Mouse (Mus musculus) splenic B cell, adult 2 months (primary cell): ENCODE results near the gene Patl2.
"Not testable (repeated sequence)": the region's sequence is repeated elsewhere in the genome, so short reads cannot be mapped to it uniquely, and the experiment has no call there.

ENCODE experiments used
- DNase-seq: peaks from one replicate; pipeline ENCODE4 v3.0.0-alpha.2; 2011; ENCODE audit warnings: low read depth, low spot score
- H3K27me3 ChIP-seq: 2 replicates; pipeline ENCODE4 v1.6.1; 2012; ENCODE audit warnings: mild to moderate bottlenecking, low read length, moderate library complexity, mixed read lengths; ENCODE audit not compliant: control insufficient read depth, poor library complexity, insufficient read depth, severe bottlenecking
- H3K36me3 ChIP-seq: 2 replicates; pipeline ENCODE4 v1.6.1; 2012; ENCODE audit warnings: mild to moderate bottlenecking, low read length, moderate library complexity, mixed read lengths; ENCODE audit not compliant: control insufficient read depth, poor library complexity, insufficient read depth, severe bottlenecking

Patl2 gene

DNA sequence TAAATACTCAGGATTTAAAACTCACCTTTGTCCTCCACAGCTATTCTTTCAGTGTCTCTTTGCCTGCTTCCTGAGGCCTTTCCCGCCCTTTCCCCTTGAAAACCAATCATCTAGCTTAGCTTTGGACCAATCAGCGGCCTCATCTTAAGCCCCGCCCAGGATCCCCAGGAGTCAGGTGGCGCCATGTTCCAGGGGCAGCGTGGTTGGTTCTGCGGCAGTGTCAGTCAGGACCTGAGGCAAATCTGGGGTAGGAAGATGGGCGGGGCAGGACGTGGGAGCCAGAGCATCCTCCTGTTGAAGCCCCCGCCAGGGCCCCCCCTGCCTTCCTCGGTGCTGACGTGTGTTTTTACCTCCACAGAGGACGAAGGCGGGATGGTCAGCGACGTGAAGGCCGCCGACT is at the start of gene Patl2, which contains the start of gene Terb2:
Gene Patl2 (minus strand): TSS at position 84 of the 400 bp plus-strand sequence.
Gene Terb2 (plus strand): TSS at position 167 of the 400 bp plus-strand sequence.
- no peaks in the 10 kb centered on the region for H3K27me3 ChIP-seq
- DNase-seq, result no peak
- H3K36me3 ChIP-seq, result no peaks in the 10 kb centered on the region

DNA sequence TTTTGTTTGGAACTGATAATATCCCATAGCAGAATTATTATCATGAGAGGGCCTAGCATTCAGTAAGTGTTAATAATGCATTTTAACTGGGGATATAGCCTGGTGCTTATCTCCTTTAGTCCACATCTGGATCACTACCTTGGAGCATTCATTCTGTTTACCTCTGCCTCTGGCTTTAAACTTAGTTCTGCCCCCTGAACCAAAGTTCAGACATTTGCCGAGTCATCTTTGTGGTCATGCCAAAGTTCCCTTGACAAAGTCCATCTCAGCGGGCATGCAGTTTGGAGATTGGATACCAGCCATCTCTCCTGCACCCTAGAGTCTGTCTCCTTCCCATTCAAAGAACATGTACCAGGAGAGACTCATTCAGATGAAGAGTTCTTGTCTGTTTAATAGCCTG is 49.4 kb upstream of the Patl2 start:
- no peak for DNase-seq
- Histone ChIP-seq H3K27me3 (no peaks in the 10 kb centered on the region), H3K36me3 (no peaks in the 10 kb centered on the region)

DNA sequence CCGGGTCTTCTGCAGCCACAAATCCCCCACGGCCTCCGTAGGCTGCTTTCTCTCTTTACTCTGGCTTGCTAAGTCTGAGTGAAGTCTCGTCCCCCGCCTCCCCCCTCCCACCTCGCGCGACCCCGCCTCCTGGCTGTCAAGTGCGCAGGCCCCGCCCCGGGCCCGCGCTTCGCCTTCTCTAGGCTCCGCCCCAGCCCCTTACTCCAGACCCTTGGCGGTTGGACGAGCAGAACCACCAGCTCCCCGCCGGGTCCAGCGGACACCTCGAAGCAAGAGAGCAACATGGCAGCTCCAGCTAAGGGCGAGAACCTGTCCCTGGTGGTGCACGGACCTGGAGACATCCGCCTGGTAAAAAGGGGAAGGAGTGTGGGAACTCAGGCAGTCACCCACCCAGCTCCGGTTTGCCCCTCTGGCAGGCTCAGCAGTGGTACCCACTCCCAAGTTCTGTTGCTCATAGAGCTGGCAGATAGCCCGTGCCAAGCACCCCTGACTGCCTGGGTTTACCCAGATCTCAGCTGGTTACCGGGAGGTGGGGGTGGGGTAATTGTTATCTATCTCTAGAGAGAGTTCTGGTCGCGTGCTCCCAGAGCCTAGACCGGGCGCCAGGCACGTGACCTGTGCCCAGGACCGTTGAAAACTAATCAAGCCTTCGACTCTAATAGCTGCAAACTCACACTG is 48.8 kb upstream of the Patl2 start, which contains the start of gene Sord:
Gene Sord (plus strand): TSS at position 139 of the 678 bp plus-strand sequence.
- H3K36me3 ChIP-seq, result no peaks in the 10 kb centered on the region
- H3K27me3 ChIP-seq, result no peaks in the 10 kb centered on the region
- DNase-seq, result peak; percentile 65

DNA sequence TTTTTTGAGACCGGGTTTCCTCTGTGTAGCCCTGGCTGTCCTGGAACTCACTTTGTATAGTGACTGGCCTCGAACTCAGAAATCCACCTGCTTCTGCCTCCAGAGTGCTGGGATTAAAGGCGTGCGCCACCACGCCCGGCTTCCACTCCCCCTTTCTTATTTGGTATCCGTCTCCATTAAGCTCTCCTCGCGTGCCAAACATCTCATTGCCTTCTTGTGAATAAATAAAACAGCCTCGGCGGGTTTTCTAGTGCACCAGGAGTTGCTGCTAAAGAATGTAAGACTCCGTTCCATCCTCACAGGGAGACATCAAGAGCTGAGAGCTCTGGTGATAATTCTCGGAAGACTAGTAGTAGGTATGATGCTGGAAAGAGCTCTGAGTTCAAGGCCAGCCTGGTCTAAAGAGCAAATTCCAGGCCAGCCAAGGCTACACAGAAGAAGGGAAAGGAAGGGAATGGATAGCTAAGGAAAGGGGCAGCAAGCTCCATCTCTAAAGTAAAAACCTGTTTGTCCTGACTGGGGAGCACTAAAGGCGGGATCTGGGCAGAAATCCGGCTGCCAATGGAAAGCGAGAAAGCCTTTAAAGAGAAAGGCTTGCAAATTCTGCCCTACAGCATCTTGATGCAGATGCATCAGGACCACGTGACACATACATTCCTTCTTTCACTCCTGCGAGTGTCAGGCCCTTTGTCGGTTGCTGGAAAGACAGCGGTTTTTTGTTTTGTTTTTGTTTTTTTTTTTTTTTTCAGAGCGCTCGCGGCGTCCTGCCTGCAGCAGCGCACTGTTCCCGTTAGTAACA is 48.0 kb upstream of the Patl2 start:
- no peak for DNase-seq
- no peaks in the 10 kb centered on the region for H3K36me3 ChIP-seq
- H3K27me3 ChIP-seq, result no peaks in the 10 kb centered on the region

DNA sequence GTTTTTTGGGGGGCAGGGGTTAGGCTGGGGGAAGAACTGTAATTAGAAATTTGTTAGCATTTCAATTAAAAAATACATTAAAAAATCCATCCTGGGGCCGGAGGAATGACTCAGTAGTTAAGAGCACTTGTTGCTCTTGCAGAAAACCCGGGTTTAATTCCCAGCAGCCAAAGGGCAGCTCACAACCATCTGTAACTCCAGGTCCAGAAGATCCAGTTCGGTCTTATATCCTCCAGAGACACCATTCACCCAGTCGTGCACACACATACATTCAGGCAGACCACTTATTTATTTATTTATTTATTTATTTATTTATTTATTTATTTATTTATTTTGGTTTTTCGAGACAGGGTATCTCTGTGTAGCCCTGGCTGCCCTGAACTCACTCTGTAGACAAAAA is 47.4 kb upstream of the Patl2 start:
- no peaks in the 10 kb centered on the region for H3K27me3 ChIP-seq
- no peak for DNase-seq
- H3K36me3 ChIP-seq, result no peaks in the 10 kb centered on the region

DNA sequence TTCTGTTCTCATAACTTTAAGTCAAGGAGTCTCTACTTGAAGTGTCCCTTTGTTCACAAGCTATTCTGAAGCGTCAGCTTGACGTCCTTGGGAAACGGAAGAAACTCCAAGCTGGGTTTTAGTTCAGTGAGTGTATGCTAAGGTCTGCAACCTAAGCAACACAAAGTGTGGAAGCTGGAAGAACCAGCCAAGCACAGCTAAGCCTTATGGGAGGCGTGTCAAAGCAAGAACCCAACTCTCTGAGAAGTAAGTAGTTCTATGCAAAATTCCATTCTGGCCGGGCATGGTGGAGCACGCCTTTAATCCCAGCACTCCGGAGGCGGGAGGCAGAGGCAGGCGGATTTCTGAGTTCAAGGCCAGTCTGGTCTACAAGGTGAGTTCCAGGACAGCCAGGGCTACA is 45.6 kb upstream of the Patl2 start:
- no peaks in the 10 kb centered on the region for H3K36me3 ChIP-seq
- no peak for DNase-seq

DNA sequence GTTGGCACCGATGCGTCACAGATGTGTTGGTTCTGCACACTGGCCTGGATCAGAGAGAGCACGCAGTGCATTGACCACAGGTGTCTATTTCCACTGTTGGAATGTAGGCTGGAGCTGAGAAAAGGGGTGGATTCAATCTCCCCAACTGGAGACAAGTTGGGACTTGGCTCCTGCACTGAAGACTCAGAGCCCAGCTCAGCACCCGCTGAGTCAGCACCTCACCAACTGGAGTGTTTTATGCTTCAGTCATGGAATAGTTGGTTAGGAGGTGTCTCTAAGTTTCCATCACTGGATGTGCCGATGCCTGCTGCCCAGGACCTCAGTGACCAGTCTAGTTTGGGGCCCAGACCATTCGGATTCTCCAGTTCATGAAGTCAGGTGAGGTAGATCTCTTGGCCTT is 44.4 kb upstream of the Patl2 start:
- DNase-seq, result no peak
- Histone ChIP-seq H3K36me3 (no peaks in the 10 kb centered on the region), H3K27me3 (no peaks in the 10 kb centered on the region)

More for the DNA sequence above, 45.6 kb upstream of the Patl2 start:
- H3K27me3 ChIP-seq, result no peaks in the 10 kb centered on the region

DNA sequence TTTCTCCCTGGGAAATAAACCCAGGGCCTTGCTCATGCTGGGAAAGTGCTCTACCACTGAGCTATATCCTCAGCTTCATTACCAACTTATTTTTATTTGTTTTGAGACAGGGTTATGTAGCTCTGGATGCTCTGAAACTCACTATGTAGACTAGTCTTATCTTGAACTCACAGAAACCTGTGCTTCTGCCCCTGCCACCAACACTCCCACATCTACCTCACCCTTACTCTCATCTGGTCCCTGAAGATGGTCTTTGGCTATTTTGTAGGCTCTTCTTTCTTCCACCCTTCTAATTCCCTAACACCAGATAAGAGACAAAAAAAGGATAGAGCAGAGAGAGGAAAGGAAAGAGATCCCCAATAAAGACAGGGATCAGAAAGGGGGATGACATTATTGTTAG is 37.7 kb upstream of the Patl2 start:
- Histone ChIP-seq H3K27me3 (no peaks in the 10 kb centered on the region), H3K36me3 (no peaks in the 10 kb centered on the region)
- DNase-seq, result no peak

DNA sequence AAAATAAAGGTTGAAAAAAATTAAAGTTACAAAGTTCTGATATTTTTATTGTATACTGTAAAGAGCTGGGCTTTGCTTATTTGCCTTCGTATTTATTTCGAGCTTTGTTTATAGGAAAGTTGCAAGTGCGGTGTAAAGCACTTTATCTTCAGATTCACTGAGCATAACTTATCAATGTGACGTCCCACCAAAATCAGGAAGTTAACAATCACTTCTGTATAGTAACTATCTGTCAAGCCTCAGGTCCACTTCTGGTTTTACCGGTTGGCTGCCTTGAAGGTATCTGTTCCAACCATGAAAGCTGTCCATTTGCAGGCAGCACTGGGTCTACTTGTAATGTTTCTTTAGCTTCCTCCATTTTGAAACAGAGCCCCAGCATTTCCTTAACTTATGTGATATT is 36.3 kb upstream of the Patl2 start:
- DNase-seq, result peak; percentile 51
- Histone ChIP-seq H3K27me3 (no peaks in the 10 kb centered on the region), H3K36me3 (no peaks in the 10 kb centered on the region)

DNA sequence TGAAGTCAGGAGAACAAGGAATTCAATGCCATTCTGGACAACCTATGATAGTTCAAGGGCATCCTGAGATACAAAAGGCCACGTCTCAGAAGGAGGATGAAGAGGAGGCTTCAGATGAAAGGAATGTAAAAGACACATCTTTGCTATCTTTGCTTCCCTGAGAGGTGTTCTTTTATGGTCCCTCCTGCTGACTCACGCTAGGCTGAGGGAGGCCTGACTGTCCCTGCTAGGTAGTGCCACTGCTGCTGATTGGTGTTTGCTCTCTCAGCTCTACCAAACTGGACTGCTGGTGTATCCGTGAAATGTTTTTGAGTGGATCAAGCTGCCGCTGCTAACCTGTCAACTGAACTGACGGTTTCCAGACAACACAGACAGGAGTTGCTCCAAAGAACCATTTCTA is 35.8 kb upstream of the Patl2 start:
- no peak for DNase-seq
- H3K36me3 ChIP-seq, result no peaks in the 10 kb centered on the region
- no peaks in the 10 kb centered on the region for H3K27me3 ChIP-seq

DNA sequence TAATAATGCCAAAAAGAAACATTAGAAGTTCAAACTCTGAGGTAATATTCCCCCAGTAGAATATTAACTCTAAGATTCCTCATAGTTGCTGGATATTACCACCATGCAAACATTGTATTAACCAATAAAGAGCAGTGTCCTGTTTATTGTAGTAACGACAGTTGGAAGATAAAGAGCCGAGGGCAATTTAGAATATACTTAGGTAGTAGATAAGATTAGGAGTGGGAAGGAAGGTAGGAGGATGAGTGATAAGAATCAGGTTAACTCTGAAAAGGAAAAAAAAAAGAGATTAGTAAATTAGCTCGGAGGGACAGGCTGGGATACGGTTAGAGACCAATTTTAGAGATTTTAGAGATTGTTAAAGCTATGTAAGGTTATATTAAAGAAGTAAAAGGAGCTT is 35.4 kb upstream of the Patl2 start:
- DNase-seq, result no peak
- Histone ChIP-seq H3K27me3 (no peaks in the 10 kb centered on the region), H3K36me3 (no peaks in the 10 kb centered on the region)

DNA sequence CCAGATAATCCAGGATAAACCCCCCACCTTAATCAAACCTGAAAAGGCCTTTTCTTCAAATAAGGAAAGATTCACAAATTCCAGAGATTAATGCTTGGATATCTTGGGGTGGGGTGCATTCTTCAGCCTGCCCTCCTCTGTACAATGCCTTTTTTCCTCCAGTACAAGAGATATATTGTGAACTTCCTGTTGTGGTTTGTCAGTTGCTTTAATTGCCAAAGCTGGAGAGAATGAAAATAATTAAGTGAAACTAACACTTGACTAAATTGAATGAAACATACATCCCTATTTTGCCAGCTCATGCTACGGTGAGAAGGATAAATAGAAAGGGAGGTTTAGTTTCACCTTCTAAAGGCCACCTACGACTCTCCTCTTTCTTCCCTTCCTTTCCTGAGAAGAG is 32.2 kb upstream of the Patl2 start:
- Histone ChIP-seq H3K27me3 (no peaks in the 10 kb centered on the region), H3K36me3 (no peaks in the 10 kb centered on the region)
- DNase-seq, result no peak

DNA sequence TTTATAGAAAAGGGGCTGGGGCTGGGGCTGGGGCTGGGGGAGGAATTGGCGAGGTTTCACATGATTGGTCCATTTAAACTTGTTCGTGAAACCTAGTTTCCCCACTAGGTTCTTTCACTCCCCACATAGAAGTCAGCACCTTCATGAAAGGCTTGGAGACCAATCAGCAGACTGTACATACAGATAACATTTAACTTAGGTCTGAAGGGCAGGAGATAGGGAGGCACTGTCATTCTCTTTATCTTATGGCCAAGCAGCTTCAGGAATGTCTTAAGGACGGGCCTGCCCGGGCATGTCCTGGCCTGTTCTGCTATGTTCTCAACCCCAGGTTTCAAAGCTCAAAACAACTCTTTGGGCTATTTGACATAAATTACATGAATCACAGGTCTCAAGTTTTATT is 31.1 kb upstream of the Patl2 start:
- not testable (repeated sequence) for DNase-seq, H3K27me3 ChIP-seq, H3K36me3 ChIP-seq

DNA sequence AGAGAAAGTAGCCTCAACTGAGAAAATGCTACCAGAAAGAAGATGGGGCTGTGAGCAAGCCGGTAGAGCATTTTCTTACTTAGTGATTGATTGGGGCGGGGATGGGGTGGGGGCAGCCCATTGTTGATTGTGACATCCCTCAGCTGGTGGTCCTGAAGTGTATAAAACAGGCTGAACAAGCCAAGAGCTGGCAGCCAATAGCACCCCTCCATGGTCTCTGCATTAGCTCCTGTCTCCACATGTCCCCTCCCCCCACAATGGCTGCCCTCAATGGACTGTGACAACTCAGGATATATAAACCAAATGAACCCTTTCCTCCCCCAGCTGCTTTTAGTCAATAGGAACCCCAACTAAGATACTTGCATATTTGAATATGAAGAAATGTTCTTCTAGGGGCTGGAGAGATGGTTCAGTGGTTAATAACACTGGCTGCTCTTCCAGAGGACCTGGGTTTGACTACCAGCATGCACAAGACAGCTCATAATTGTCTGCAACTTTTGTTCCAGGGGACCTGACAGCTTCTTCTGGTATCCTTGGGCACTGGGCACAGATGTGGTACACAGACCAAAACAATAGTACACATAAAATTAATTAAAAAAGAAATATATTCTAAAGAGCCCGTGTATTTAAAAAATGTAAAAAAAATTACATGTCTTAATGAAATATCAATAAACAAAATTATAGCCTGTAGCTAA is 24.7 kb upstream of the Patl2 start:
- H3K36me3 ChIP-seq, result no peaks in the 10 kb centered on the region
- H3K27me3 ChIP-seq, result no peaks in the 10 kb centered on the region
- no peak for DNase-seq
